Mouse (Mus musculus) hindbrain, embryonic 14.5 days (tissue): Measurements from ENCODE around the gene Hsp90ab1. TPM values are rescaled to one million over a fixed set of nuclear protein-coding genes. Genes with fewer than 3 reads are reported as not detected.

ENCODE experiments used
- ATAC-seq: fragments of 200-750 bp; cut with Nextera tagmentation; 2 replicates; pipeline ENCODE4 v1.8.0; 2017; ENCODE audit warnings: moderate number of reproducible peaks, mild to moderate bottlenecking, moderate TSS enrichment, moderate library complexity; ENCODE audit not compliant: low FRiP score
- DNase-seq: peaks from one replicate; pipeline ENCODE4 v3.0.0-alpha.2; 2015; ENCODE audit warnings: low spot score
- H3K27ac ChIP-seq: fragments of 300-500 bp; sonication (generic); 2 replicates; pipeline ENCODE4 v1.5.1; 2014; ENCODE audit warnings: mild to moderate bottlenecking, moderate library complexity
- H3K27me3 ChIP-seq: fragments of 300-500 bp; sonication (generic); 2 replicates; pipeline ENCODE4 v1.6.1; 2014; ENCODE audit warnings: mild to moderate bottlenecking, low read length, mixed read lengths; ENCODE audit not compliant: control insufficient read depth, insufficient read depth
- H3K36me3 ChIP-seq: fragments of 300-500 bp; sonication (generic); replicated peaks from 2 replicates; pipeline ENCODE4 v1.6.1; 2014; ENCODE audit not compliant: control insufficient read depth, insufficient read depth
- H3K4me1 ChIP-seq: fragments of 300-500 bp; sonication (generic); replicated peaks from 2 replicates; pipeline ENCODE4 v1.6.1; 2014; ENCODE audit warnings: antibody characterized with exemption, low read length, mixed read lengths; ENCODE audit not compliant: control insufficient read depth, insufficient read depth
- H3K4me2 ChIP-seq: fragments of 300-500 bp; sonication (generic); replicated peaks from 2 replicates; pipeline ENCODE4 v1.6.1; 2014; ENCODE audit warnings: mild to moderate bottlenecking, moderate library complexity
- H3K4me3 ChIP-seq: fragments of 300-500 bp; sonication (generic); replicated peaks from 2 replicates; pipeline ENCODE4 v1.5.1; 2014; ENCODE audit warnings: mild to moderate bottlenecking, low read length
- H3K9ac ChIP-seq: fragments of 300-500 bp; sonication (generic); 2 replicates; pipeline ENCODE4 v1.6.1; 2014
- H3K9me3 ChIP-seq: fragments of 300-500 bp; sonication (generic); 2 replicates; pipeline ENCODE4 v1.6.1; 2016; ENCODE audit warnings: low read length; ENCODE audit not compliant: control insufficient read depth
- whole genome bisulfite sequencing: fragments of 180-500 bp; shearing (Covaris S2); extraction: QIAGEN DNeasy Blood & Tissue Kit; methylation state at CpG from one replicate; pipeline ENCODE4 v1.1.7; 2014; 5-methylcytosine and 5-hydroxymethylcytosine counted together
- polyA plus RNA-seq: library from polyadenylated mRNA; unstranded; fragments of >200 nt; fragmentation: Nextera tagmentation; extraction: Ambion mirVana; gene quantifications from 2 replicates; pipeline ENCODE4 v1.2.1, GENCODE M21; 2014

Hsp90ab1 gene
- polyA plus RNA-seq, 1 experiment from 2014 or later, result 1,324 TPM

GRCm38 (mm10) chr17:45610144-45610866 lies 37.2 kb upstream of the Hsp90ab1 start:
- DNase-seq (no peak), ATAC-seq (no peak)
- Histone ChIP-seq H3K4me1 (no peaks in the 10 kb centered on the region), H3K27me3 (no peaks in the 10 kb centered on the region), H3K27ac (no peak overlapping the region), H3K9ac (no peak overlapping the region), H3K9me3 (no peaks in the 10 kb centered on the region), H3K4me3 (no peak overlapping the region), H3K36me3 (no peaks in the 10 kb centered on the region), H3K4me2 (no peak overlapping the region)
- 29% methylated on average over 5 of the region's 5 CpGs for WGBS

- Histone ChIP-seq H3K9ac (no peak overlapping the region), H3K4me1 (no peaks in the 10 kb centered on the region), H3K27me3 (no peaks in the 10 kb centered on the region), H3K9me3 (no peaks in the 10 kb centered on the region), H3K4me3 (no peak overlapping the region), H3K36me3 (no peaks in the 10 kb centered on the region), H3K27ac (no peak overlapping the region), H3K4me2 (no peak overlapping the region)
- ATAC-seq (no peak), DNase-seq (no peak)
- WGBS, result 93% methylated on average over 4 of the region's 4 CpGs
Observed at GRCm38 (mm10) chr17:45608396-45608795, 35.3 kb upstream of the Hsp90ab1 start.

- no peak overlapping the region for H3K4me2 ChIP-seq
- H3K36me3 ChIP-seq, result no peaks in the 10 kb centered on the region
- no peak for DNase-seq
- no peak overlapping the region for H3K4me3 ChIP-seq
- no peak overlapping the region for H3K27ac ChIP-seq
- ATAC-seq, result no peak
- H3K9me3 ChIP-seq, result no peaks in the 10 kb centered on the region
- H3K27me3 ChIP-seq, result peaks cover 2% of the 10 kb centered on the region; the same call in 1 of the 2 replicates
- no peak overlapping the region for H3K9ac ChIP-seq
- H3K4me1 ChIP-seq, result no peaks in the 10 kb centered on the region
- 81% methylated on average over 15 of the region's 15 CpGs for WGBS
Observed at GRCm38 (mm10) chr17:45606992-45607879, 34.2 kb upstream of the Hsp90ab1 start.

- Histone ChIP-seq H3K27me3 (peaks cover 32% of the 10 kb centered on the region), H3K4me1 (peaks cover 8% of the 10 kb centered on the region), H3K9me3 (no peaks in the 10 kb centered on the region), H3K9ac (no peak overlapping the region), H3K4me3 (no peak overlapping the region), H3K27ac (no peak overlapping the region), H3K4me2 (no peak overlapping the region), H3K36me3 (no peaks in the 10 kb centered on the region)
- WGBS, result 74% methylated on average over 3 of the region's 3 CpGs
- DNase-seq, result no peak
- ATAC-seq, result no peak
Observed at GRCm38 (mm10) chr17:45602984-45603383, 29.9 kb upstream of the Hsp90ab1 start.

- Histone ChIP-seq H3K9ac (0 out of 2 replicates have a peak within 1 kb of the TSS, but pooled peaks have one; percentile 17), H3K9me3 (no peaks in the 10 kb centered on the region), H3K4me2 (no peak within 1 kb of the TSS), H3K4me1 (peaks cover 8% of the 10 kb centered on the region), H3K27ac (no peak within 1 kb of the TSS), H3K27me3 (peaks cover 32% of the 10 kb centered on the region), H3K4me3 (no peak within 1 kb of the TSS), H3K36me3 (no peaks in the 10 kb centered on the region)
- 26% methylated on average over 6 of the region's 6 CpGs for WGBS
- no peak for ATAC-seq
- DNase-seq, result no peak
Observed at GRCm38 (mm10) chr17:45601877-45602304, 28.8 kb upstream of the Hsp90ab1 start, which contains the start of gene Mymx. TSS of gene Mymx (minus strand) at chr17:45602102.

GRCm38 (mm10) chr17:45601325-45601724 lies 28.3 kb upstream of the Hsp90ab1 start:
- H3K4me1 ChIP-seq, result peaks cover 8% of the 10 kb centered on the region
- H3K4me3 ChIP-seq, result no peak overlapping the region
- 0 out of 2 replicates have a peak overlapping the region, but pooled peaks have one; percentile 17 for H3K9ac ChIP-seq
- ATAC-seq (no peak), DNase-seq (no peak)
- H3K27me3 ChIP-seq, result peaks cover 32% of the 10 kb centered on the region
- 13% methylated on average over 22 of the region's 22 CpGs for WGBS
- no peak overlapping the region for H3K27ac ChIP-seq
- no peak overlapping the region for H3K4me2 ChIP-seq
- H3K9me3 ChIP-seq, result no peaks in the 10 kb centered on the region
- no peaks in the 10 kb centered on the region for H3K36me3 ChIP-seq

- 65% methylated on average over 8 of the region's 8 CpGs for WGBS
- no peak overlapping the region for H3K9ac ChIP-seq
- H3K4me2 ChIP-seq, result no peak overlapping the region
- no peak overlapping the region for H3K4me3 ChIP-seq
- H3K27ac ChIP-seq, result no peak overlapping the region
- no peak for DNase-seq
- ATAC-seq, result no peak
- H3K9me3 ChIP-seq, result no peaks in the 10 kb centered on the region
- peaks cover 9% of the 10 kb centered on the region for H3K4me1 ChIP-seq
- peaks cover 32% of the 10 kb centered on the region for H3K27me3 ChIP-seq
- no peaks in the 10 kb centered on the region for H3K36me3 ChIP-seq
Observed at GRCm38 (mm10) chr17:45600267-45600666, 27.2 kb upstream of the Hsp90ab1 start.

- WGBS, result 14% methylated on average over 30 of the region's 32 CpGs
- no peak for DNase-seq
- ATAC-seq, result no peak
Observed at GRCm38 (mm10) chr17:45599446-45600242, 26.6 kb upstream of the Hsp90ab1 start, which contains the start of gene Slc29a1. TSS of gene Slc29a1 (minus strand) at chr17:45599606.

More at GRCm38 (mm10) chr17:45599446-45600242, 26.6 kb upstream of the Hsp90ab1 start, which contains the start of gene Slc29a1:
- Histone ChIP-seq H3K4me3 (peak within 1 kb of the TSS; percentile 20), H3K4me2 (peak within 1 kb of the TSS; percentile 55), H3K9ac (peak within 1 kb of the TSS; percentile 31), H3K27me3 (peaks cover 37% of the 10 kb centered on the region), H3K27ac (no peak within 1 kb of the TSS), H3K36me3 (no peaks in the 10 kb centered on the region), H3K4me1 (peaks cover 15% of the 10 kb centered on the region), H3K9me3 (no peaks in the 10 kb centered on the region)
